Mouse (Mus musculus) brain, embryonic 14.5 days (tissue): ENCODE data around the gene Mindy1.

Source experiments
- CTCF ChIP-seq: fragments of 200-500 bp; IDR thresholded peaks from 2 replicates; pipeline ENCODE4 v1.5.1; 2012; ENCODE audit warnings: inconsistent platforms, mild to moderate bottlenecking, moderate library complexity, borderline replicate concordance; ENCODE audit not compliant: insufficient read depth, insufficient read length; ENCODE audit errors: extremely low read depth
- POLR2A ChIP-seq: fragments of 200-500 bp; IDR thresholded peaks from 2 replicates; pipeline ENCODE4 v1.6.1; 2012; ENCODE audit warnings: mild to moderate bottlenecking, inconsistent platforms, borderline replicate concordance; ENCODE audit not compliant: poor library complexity, insufficient read depth, insufficient read length, severe bottlenecking; ENCODE audit errors: extremely low read depth

DNA sequence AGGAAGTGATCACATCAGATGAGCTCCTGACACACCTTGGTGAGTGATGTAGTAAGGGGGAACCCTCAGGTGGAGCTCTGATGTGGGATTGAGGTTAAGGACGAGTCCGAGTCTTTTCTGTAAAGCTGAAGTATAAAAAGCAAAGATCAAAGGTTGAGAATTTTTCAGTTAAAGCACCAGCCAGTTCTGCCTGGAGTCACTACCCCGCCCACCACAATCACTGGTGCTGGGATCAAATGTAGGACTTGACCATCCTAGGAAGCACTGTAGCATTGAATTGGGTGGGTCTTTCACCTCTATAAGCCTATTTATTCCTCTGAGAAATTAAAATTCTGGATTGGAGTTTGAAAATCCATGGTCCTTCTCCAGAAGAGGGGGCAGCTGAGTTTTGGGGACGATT lies 9.9 kb downstream of the Mindy1 start:
- TF ChIP-seq CTCF, result no peak
- no peak for TF ChIP-seq POLR2A
